Mouse (Mus musculus) gastrocnemius, postnatal 4 days (tissue): ENCODE data around the gene Htr7. TPM values are rescaled to one million over a fixed set of nuclear protein-coding genes. Genes with fewer than 3 reads are reported as not detected.

Experiments
- DNase-seq, 2 experiments: peaks; one replicate each; pipeline ENCODE4 v3.0.0; 2021 to 2022; ENCODE audit warnings: low spot score in 2 of 2, mixed read lengths in 2 of 2
- long read RNA-seq, 2 experiments: library from polyadenylated mRNA; stranded (forward); transcript quantifications; one replicate each; pipeline ENCODE4 v2.0.0; 2021
- total RNA-seq, 2 experiments: library from RNA; stranded (reverse); gene quantifications; 2 replicates each; pipeline ENCODE4 v1.2.3; 2021

Gene Htr7
- total RNA-seq: 1 to 10 TPM; 1.2 to 1.3 TPM
- long read RNA-seq, experiment 1: 0 reads
- long read RNA-seq, experiment 2, partial matches to known transcripts: 0 of 2 reads
- long read RNA-seq, experiment 2, other reads (novel, unspliced or antisense): 2 of 2 reads

DNA sequence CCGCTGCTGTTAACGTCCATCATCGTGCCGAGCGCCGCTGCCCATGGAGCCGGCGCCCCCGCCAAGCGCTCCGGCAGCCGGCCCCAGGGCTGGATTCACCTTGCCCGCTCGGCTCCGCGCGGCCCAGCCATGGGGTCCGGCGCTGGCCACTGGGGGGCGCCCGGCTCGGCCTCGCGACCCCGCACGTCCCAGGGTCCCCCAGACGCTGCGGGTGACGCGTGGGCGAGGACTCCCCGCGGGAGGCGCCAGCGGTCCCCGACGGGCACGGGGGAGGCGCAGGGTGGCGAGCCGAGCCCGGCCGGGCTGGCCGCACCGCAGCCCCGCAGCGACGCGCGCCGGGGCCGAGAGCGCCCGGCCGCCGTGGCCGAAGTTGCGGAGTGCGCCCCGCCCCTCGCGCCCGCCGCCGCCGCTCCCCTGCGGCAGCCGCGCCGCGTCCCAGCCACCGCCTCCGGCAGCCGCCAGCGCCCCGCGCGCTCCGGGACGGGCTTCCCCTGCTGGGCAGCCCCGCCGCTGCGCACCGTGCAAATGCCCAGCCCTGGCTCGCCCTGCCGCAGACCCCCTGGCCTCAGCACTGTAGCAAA is at the start of gene Htr7:
Gene Htr7 (minus strand): TSS at position 277 of the 581 bp plus-strand sequence.
- peak; percentile 15 to 20 for DNase-seq

DNA sequence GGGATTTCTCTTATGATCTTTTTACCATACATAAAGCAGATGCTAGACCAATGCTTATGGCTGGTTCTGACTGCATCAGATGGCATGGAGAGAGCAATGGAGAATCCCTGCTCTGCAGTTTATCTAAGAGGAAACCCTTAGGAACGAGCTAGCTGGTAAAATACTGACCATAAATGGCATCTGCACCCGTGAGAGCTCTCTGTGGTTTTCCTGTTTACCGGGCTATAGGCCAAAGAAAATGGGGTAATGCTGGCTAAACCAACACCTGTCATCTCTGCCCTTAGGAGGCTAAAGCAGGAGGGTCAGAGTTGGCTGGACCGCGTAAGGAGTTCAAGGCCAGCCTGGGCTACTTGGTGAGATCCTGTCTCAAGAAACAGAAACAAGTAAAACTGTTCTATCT is 46.6 kb upstream of the Htr7 start:
- DNase-seq: no peak

DNA sequence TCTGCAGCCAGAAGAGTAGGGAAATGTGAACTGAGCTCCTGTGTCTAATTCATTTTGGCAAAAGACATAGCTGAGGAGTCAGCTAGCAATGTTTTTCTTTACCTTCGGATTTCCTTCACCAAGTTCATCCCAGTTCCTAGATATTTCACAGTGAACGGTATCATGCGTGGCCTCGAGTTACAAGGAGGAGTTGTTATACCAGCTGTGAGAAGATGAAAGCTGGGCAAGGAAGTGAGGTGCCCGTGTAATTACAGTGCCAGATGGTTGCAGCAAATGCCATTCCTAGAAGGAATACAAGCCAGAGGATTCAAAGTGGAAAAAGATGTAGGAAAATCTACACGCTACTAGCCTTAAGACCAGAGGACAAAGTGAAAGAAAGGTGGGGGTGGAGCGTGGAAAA is 41.6 kb upstream of the Htr7 start:
- DNase-seq: no peak

DNA sequence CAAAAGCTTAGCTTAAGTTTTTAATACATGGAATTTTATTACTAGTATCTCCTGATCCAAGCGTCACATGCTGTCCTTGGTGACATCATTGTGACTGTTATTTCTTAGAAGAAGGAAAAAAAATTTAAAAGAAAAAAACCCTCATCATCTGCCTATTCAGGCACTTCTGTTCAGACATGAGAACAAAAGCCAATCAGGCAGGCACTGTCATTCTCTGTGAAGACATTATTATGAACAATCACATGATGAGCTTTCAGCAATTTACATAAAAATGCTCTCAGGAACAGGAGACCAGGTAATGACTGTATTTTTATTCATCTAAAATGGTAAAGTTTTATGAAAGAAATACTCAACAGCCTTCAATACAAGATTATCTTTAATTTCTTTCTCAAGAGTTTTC is 41.0 kb upstream of the Htr7 start:
- no peak for DNase-seq

DNA sequence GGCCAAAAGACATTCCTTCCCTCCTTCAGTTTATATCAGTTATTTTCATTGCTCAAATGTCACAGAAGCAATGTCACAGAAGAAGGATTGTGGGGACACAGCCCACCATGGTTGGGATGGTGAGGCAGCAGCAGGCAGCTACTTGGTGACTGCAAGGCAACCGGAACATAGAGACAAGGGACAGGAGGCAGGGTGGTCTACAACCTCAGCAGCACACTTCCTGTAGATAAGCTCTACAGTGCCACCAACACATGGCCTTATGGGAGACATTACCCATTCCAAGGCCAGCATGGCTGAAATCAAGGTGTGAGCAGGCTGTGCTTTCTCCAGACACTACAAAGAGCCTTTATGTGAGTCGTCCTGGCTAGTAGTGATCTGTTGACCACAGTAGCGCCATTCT is 39.9 kb upstream of the Htr7 start:
- DNase-seq: no peak

DNA sequence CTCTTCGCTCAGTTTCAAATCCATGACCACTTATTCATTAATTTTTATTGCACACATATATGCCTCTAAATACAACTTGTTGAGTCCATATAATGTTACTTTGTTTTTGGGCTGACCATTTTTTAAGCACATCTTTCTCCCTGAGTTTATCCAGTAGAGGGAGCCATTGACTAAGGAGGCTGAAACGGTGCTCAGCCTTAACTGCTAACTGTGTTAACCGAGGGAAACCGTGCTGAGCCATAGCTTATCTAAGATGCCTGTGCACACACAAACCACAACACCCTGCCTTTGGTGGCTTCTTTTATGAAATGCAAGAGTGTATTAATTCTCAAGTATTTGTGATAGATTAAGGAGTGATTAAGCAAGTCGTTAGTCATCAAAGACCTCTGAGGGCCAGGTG is 33.5 kb upstream of the Htr7 start:
- DNase-seq: no peak

DNA sequence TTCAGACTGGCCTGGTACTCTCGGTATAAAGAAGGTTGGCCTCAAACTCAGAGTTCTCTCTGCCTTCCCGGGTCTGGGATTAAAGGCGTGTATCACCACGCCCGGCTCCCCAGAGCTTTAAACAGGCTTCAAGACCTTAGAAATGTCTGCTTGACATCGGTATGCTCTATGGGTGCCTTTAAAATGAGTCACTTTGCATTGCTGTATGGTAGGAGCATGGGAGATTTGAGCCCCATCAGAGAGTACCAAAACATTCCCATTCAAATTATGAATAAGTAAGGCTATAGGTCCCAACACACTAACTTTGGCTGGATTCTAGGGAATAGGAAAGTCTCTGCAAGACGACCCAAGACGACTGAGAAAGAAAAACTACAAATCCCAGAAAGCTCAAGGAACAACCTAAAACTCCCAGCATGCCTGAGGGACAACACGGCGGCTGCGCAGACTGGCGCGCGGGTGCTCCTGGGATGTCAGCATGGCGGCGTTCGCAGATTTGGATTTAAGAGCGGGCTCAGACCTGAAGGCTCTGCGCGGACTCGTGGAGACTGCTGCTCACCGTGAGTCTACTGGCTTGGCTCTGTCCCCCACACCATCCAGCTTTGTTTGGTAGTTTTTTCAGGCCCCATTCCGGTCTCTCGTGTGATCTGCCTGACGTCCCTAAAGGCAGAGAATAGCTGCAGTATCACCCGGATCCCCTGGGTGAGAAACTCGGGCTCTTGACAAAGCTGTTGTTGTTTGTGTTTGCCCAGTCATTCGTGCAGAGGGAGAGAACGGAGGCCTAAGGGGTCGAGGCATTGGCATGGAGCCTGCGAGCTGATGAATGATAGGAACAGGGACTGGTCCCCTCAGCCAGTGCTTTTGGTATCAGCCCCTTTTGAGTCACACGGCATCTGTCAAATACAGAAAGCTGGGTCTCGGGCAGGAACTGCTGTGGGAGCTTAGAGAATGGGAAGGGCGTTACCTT is 26.2 kb upstream of the Htr7 start, which contains the start of gene Rpp30:
Gene Rpp30 (plus strand): TSS at position 455 of the 964 bp plus-strand sequence.
- peak; percentile 50 to 83 for DNase-seq

DNA sequence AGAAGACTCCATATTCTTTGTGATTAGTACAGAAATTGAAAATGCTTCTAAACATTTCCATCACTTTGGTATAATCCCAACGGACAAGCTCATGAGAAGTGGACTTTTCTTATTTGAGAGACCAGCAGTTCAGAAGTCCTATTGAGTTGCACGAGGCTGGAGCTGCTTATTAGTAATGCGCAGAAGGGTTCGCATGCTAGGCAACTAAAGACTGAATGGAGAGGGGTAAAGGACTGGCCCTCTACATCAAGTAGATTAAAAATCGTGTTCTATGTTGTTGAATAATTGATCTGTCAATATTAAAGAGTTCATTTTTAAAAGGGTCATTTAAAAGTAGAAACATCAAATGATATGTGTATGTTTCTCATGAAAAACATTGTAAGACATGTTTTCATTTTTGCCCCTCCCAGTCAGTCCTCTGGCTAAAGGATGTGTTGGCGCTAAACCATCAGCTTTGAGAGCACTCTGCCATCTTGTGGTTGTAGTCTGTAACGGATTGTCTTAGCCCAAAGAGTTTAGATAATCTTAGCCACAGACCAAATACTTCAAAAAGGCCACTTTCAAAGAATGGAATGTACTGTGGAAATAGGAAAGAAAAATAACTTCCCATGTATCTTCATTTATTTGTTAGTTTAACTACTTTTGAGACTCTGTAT is 25.4 kb upstream of the Htr7 start:
- peak in 1 of 2 experiments; percentile 15 for DNase-seq

DNA sequence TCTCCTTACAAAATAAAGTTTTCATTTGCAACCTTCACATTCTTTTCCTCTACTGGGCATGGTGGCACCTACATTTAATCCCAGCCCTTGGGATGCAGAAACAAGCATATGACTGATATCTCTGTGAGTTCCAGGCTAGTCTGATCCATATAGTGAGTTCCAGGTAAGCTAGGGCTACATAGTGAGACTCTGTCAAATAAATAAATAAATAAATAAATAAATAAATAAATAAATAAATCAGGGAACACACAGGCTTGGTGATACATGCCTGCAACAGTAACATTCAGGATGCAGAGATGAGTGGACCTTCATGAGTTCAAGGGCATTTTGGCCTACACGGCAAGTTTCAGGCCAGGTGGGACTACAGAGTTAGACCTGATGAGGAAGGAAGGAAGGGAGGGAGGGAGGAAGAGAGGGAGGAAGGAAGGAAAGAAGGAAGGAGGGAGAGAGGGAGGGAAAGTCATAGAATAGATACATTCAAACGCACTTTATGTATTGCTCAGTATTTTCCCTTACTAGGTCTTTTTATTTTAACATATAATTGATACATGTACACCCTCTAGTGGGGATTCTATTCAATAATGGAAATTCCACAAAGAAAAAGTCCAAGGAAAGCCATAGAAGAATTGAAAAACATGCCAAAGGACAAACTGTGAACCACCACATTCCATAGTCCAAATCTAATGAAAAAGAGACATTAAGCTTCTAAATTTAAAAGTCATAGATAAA is 5.7 kb upstream of the Htr7 start:
- no peak for DNase-seq

DNA sequence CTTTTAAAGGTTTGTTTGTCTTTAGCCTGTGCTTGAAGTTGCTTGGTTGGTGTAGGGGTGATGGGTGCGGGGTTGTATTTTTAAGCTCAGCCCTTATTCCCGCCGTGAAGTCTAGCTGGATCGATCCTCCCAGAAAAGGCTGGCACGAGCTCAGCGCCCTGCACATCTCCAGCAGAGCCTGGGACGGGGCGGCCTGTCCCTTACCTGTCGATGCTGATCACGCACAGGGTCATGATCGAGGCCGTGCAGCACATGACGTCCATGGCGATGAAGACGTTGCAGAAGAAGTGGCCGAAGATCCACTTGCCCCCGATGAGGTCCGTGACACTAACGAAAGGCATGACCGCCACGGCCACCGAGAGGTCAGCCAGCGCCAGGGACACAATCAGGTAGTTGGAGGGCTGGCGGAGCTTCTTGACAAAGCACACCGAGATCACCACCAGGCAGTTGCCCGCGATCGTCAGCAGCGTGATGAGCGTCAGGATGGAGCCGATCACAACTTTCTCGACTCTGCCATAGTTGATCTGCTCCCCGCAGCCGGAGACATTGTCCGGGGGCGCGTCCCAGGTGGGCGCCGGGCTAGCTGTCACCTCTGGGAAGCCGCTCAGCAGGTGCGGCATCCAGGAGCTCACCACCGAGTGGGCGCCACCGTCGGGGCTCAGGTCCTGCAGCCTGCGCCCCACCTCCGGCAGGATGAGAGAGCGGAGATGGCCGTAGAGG is 645 bp downstream of the Htr7 start:
- DNase-seq: peak; percentile 7 to 16

DNA sequence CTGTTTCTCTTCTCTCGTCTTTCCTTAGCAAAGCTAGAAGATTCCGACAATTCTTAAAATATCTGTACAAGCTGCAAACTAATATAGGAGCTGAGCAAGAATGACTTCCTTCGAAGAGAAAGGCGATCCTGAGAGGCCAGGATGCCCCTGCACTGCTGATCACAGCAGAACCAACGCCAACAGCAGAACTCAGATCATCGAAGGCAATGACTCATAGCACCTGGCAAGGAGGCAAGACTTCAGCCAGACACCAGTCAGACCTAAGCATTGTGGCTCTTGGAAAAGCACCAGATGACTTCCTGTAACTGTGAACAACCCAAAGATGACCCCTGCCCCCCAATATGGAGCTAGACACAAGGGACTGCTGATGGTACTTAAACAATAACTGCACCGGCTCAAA is 11.3 kb downstream of the Htr7 start:
- no peak for DNase-seq

DNA sequence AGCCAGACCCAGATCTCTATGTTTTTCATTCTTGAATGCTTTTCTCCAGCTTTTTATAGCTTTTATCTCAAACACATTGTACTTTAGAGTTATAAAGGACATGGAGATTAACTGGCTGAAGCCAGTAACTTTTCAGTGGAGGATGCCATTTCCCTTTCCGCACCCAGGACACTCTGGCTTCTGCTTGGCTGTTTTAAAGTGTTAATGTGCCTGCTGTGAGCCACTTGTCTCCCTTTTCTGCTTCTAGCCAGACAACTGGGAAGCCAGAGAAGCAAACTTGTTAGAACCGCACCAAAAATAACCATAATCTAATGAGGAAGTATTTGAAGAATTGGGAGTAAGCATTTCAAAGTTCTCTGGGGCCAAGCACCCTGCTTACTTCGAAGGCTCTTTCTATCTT is 42.5 kb downstream of the Htr7 start:
- no peak for DNase-seq

DNA sequence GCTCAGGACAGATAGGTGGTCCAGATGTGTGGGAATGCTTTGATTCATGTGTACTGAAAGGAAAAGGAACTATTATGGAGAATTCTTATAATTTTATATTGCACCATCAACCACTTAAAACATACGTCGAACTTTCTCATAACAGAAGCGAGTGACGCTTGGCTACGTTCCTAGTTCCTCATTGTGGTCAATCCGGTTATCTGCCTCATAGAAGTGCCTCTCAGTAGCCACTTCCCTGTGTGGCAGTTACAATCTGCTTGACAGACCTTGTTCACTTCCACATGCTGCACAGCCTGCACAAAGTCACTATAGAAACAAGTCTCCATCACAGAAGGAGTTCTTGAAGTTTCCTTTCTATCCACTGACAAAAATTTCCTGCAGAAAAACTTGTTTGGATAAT is 51.0 kb downstream of the Htr7 start:
- no peak for DNase-seq

DNA sequence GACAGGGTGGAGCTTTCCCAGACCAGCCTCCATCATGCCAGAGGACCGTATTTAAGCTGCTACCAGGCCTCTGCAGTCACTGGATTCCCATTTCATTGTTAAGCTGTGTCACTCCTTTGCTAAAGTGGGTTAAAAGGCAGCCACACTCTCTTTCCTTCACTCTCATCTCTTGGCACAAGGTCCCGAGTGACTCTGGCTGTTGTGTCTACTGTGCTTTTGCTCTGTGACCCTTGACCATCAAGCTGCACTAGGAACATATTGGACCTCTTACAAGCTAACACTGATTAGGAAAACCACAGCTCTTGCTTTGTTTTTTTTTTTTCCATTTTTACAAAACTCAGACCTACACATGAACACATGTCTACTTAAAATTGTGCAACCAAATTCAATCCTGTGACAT is 52.3 kb downstream of the Htr7 start:
- no peak for DNase-seq

DNA sequence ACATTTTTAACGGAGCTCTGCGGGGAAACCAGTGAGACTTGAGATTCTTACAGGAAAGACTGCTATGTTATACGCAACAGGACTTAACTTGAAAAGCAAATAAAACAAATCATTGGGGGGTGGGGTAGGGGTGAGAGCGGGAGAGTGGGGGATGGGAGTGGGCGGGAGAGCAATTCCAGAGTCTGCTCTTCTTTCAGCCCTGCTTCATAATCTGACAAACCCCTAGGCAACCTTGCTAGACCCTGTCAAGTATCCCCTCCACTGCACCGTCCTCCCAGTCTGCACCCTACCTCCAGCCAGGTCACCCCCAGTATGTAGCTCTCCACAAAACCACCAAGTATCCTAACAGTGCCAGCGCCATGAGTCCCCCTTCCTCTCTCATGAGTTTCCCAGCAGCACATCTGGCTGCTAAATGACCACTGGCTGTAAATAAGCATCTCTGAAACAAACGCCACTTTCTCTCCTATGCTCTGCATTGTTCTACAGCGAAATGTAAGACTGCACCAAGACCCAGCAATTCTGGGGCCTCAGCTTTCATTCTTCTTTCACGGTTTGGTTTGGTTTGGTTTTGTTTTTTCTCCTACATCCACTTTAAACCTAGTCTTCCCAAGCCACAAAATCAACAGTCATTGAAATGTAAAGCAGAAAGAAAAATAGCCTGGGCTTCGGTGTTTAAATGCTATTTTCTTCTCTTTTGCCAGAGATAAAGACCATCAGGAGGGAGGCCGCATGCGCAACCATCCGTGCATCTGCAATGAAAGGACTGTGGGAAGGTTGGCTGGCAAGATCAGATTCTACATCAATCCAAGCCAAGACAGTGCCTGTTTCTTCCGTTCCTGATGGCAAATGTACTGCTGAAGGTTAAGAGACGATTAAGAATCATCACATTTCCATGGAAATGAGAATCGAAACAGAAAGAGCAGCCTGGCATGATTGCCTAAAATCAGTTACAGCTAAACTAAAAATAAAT is 54.5 kb downstream of the Htr7 start:
- no peak for DNase-seq

DNA sequence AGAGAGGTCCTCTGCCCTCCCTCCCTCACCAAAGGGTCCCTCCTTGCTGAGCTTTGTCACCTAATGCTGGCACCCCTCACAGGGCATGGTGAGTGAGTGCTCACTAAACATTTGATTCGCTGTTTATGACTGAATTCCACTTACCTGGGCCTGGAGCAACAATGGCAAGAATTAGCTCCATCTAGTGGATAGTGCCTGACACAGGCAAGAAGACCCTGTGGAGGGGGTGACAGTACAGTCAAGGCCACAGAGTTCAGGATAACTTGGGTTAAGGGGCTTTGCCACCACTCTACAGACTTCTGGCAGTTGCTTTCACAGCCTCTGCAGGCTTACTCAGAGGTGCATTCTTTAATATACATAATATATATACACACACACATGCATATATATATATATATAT is 55.8 kb downstream of the Htr7 start:
- DNase-seq: no peak

DNA sequence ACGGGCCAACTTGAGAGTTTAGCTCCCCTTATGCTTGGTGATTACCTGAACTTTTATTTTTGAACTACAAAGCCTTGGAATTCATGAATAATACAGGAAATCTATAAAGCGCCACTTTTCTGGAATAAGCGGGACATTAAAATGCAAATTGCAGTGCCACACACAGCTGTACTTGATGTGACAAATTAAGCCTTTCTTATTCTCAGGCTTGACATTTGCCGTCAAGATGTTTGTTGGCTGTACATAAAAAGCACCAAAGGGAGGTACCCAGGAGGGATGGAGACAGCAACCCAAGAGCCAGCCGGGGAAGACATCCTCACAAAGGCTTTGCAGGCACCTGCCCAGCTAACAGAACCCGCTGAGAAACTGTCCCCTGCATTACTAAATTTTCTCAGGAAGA is 56.4 kb downstream of the Htr7 start:
- no peak for DNase-seq

DNA sequence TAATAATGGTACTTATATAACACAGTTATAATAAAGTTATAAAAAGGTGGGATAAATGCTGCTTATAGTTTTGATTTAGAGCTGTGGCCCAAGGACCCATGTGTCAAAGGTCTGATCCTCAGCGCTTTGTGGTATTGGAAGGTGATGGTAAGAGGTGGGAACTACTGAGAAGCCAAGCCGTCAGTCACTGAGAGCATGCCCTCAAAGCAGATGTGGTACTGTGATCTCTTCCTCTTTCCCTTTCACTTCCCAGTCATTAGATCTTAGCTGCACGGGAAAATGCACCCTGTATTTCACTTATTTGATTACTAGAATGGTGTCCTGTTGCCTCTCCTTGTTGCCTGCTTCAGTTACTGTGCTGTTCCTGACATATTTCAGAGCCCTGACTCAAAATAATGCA is 59.9 kb downstream of the Htr7 start:
- no peak for DNase-seq

DNA sequence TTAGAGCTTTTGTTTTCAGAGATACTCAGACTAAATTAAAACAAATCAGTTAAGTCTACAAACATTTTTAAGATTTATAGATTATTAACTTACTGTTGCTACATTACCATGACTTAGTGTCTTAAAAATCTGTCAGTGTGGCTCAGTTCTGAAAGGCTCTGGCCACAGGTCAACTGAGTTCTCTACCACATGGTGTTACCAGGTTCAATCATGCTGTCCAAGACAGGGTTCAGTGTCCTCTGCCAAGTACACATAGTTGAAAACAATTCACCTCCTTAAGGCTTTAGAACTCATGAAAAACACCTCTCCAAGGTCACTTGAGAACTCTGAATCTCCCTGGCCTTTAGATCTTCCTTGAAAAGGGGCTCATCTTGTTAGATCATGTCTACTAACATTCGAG is 69.8 kb downstream of the Htr7 start:
- no peak for DNase-seq
